Mouse (Mus musculus): ENCODE data around the gene Raver2.
A peak's percentile ranks its signal among the peaks of the same experiment; 100 is the strongest.

Gene Raver2

DNA sequence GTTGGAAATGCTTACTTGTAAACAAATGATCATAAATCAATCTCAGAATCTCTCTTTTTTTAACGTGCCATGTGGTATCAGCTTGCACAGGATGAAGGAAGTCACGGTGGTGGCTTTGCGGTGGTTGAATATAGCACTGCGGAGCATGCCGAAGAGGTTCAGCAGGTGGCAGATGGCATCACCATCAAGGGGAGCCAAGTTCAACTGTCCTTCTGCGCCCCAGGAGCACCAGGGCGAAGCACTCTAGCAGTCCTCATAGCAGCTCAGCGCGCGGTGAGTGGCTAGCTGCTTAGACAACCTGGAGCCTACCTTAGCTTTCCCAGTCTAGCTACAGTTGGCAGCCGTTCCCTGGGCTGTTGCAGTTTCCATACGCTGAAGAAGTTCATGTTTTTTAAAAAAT, 38.3 kb downstream of the Raver2 start:
- DNase-seq (ENCODE audit: low spot score), result no peak

DNA sequence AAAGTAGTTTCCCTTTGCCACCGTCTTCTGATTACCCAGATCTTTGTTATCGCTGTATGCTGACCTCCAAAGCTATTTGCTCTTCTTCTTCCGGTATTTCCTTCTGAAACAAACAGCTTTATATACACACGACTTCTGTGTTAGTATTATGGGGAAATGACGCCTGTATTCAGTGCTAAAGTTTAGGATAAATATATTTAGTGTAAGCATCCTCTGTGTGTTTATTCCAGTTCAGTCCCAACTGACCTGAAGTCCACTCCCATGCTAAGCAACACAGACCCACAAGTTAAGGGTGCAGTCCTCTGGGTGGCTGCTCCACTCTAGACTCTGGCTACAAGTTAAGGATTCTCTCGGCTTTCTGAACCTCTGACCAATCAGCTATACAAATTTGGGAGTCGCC, 52.2 kb downstream of the Raver2 start:
- DNase-seq (ENCODE audit: low spot score), result no peak

DNA sequence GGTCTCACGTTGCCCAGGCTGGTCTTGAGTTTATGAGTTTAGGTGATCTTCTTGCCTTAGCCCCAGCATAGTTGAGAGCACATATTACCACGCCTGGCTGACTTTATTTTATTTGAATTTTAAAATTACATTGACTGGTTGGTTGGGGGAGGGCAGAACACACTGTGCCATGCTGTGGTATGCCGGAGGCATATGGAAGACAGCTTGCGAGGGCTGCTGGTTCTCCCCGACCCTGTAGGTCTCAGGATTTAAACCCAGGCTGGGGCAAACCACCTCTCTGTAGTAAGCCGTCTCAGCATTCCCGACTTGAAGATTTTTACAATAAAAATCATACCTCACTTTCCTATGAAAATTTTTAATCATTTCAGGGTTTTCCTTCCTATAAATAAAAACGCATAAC, 66.2 kb downstream of the Raver2 start:
- DNase-seq (ENCODE audit: low spot score), result no peak

DNA sequence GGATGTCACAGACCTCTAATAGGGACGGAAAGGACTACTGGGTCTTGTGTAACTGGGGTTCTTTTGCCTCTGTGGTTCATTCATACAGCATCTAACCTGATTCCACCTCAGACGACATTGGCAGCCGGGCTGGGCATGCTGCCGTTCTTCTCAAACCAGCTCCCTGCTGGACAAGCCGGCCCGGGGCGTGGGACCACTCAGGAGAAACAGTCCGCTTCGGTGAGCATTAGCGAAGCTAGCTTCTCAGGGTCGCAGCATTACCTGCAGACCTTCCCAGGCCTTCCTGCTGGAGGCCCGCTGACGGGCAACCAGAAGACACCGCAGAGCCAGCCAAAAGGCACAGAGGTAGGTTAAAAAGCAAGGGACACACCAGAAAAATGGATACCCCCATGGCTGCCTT, 67.1 kb downstream of the Raver2 start:
- no peak for DNase-seq (ENCODE audit: low spot score)

DNA sequence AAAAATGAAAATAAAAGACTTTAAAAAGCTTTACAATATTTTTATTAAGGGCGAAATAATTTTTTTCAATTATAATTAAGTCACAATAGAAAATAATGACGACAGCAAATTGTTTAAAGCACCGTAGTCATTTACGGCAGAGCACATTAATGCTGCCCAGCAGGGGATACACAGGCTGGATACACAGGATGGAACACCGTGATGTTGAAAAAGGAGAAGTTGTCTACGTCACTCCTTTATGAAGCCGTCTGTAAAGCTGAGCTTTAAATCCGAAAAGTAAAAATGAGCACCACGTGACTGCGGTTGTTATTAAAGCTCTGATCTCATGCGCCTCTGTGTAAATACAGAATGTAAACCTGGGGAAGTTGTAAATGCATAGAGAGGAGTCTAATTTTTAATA, 69.2 kb downstream of the Raver2 start:
- no peak for DNase-seq (ENCODE audit: low spot score)

DNA sequence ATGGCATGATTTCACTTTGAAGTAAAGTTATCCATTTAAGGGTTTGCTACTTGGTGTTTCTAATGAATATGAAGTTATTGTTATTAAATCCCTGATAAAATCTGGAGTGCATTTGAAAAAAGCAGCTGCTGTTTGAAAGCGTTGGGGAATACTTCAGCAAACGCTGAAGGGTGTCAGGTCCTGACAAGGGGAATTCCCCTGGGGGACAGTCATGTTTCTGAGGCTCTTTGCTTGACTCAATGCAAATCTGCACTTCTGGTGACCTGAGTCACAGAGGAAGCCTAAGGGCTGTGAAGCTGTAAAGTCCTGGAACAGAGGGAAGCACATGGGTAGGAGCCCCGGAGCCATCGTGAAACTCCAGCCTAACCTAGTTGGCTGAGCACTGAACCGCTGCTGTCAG, 73.0 kb downstream of the Raver2 start:
- no peak for DNase-seq (ENCODE audit: low spot score)

DNA sequence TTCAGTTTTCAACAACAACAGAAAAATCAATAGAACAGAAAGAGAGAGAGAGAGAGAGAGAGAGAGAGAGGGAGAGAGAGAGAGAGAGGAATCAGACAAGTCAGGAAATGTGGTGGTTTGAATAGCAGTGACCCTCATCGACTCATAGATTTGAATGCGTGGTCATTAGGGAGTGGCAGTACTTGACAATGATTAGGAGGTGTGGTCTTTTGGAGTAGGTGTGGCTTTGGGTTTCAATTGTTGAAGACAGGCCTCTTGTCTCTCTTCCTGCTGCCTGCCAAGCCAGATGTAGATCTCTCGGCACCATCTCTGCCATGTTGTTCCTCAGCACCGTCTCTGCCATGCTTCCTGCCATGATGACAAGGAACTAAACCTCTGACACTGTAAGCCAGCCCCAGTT, 75.1 kb downstream of the Raver2 start:
- DNase-seq (ENCODE audit: low spot score), result no peak

DNA sequence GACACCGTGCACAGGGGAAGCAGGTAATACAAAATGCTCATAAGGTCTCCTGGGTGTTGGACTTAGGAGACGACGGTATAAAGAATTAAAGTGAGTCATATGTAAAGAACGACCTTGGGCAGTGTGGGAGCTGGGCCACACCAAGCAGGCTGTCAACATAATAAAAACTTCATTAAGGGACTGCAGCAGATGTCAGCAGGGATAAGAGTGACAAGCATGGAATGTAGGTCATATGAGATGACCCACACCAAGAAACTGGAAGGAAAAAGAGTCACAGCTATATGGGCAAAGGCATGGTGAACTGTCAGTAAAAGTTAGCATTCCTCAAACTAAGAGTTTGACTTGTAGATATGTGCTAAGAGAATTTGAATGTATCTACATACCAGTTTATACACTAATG, 75.6 kb downstream of the Raver2 start:
- no peak for DNase-seq (ENCODE audit: low spot score)

DNA sequence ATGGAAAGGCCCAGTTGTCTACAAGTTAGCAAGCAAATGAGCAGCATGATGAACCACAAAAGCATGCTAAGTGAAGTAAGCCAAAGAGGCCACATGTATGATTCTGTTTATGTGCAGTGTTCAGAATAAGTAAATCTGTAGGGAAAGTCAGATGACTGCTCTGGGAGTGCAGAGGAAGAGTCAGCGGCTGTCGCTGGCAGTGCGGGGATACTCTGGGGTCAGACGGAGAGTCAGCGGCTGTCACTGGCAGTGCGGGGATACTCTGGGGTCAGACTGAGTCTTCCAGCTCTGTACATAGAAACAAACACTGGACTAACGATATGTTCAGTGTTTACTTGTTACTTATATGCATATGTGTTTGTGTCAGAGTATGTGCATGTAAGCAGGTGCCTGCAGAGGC, 76.0 kb downstream of the Raver2 start:
- DNase-seq (ENCODE audit: low spot score), result no peak

DNA sequence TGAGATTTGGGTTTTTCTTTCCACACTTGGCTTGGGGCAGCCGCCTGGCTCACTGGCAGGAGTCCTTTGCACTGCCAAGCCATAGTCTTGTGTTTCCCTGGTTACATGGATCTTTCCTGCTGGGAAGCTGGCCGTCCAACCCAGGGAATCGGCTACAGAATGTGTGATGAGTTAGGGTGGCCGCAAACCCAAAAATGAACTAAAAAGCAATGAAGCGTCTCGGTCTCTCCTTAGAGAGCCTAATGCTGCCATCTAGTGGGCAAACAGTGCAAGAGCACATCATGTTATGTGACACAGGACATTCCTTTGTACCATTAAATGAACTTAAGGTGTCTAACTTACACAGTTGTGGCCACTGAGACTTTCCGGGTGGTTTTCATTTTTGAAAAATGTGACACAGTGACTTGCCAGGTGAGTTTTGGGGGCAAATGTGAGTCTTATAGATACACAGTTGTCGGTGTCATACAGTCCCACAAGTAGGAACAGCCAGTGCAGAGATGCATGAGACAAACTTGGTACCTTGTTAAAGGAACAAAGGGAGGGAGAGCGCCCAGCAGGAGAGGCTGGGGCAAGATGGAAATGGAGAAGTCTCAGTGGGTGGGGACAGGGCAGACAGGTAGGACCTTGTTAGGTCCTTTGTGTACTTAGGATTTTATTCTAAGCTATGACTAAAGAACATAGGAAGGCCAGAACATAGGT, 77.4 kb downstream of the Raver2 start:
- DNase-seq (ENCODE audit: low spot score), result peak; percentile 68

DNA sequence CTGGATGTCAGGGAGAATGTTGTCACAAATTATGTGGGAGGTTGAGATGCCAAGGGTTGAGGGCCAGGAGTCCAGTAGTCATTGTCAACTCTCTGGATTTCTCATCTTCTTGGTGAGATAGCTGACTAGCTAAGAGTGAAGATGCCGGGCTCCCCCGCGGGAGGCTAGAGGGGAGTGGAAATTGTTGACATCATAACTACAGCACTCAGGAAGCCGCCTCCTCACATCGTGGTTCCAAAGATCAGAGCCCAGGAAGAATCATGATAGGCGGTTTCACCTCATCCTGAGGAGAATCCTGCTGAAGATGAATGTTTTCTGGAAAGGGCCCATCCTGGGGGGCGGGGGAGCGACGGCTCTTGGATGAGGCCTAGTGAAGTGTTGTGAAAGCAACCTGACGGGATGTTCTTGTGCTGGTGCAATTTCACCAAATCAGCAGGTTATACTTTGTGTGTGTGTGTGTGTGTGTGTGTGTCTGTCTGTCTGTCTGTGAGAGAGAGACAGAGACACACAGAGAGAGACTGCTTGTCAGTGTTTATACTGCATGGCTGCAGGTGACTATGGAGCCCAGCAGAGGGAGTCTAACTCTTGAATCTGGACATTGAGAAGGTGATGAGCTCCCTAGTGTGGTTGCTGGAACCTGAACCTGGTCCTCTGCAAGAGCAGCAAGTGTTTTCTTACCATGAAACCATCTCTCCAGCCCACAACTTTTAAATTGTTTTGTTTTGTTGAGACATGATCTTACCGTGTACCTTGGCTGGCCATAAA, 78.3 kb downstream of the Raver2 start:
- DNase-seq (ENCODE audit: low spot score), result no peak

DNA sequence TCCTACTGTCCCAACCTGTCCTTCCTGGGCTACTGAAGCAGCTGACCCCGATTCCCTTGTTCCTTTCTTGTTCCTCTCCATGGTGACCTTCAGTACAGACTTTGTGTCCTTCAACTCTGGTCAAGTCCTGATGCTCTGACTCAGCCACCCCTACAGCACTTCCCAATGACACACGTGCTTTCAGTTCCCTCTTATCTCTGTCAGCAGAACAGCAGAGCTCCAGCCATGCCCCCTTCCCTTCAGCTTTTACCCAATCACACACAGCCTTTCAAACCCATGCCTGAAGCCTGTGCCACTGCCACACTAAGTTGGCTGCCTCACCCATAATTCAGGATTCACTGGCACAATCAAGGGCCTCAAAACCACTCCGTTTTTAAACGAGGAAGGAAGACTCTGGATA, 86.8 kb downstream of the Raver2 start:
- no peak for DNase-seq (ENCODE audit: low spot score)

DNA sequence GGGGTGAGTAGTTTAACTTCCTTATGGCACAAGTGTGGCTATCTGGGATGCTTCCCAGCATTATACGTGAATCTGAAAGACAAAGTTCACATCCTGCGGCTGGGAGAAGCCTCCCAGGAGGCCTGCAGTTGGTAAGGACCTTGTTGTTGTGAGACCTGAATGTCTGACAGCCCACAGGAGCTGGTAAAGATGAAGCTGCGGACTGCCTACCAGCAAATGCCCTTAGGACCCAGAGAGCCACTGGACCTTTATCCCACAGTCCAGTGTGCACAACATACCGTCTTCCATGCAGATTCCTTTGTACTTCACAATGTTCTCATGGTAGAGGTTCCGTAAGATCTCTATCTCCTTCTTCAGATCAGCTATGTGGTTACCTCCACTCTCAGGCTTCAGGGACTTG, 88.7 kb downstream of the Raver2 start:
- no peak for DNase-seq (ENCODE audit: low spot score)

DNA sequence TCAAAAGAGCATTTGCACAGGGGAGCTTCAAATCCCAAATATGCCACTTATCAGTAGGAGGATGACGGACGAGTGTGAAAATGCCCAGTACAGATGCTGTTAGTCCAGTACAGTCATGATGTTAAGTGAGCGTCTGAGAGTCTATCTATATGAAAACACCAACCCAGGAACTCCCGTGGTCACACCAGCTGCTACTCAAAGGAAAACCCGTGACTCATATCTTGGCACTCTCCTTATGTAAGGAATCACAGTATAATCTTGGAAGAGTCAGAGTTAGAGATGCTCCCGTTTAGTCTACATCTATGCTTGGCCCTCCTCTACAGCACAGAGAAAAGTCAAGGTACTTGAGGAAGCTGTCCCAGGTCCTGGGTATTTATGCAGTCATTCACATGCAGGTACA, 89.5 kb downstream of the Raver2 start:
- peak; percentile 48 for DNase-seq (ENCODE audit: low spot score)

DNA sequence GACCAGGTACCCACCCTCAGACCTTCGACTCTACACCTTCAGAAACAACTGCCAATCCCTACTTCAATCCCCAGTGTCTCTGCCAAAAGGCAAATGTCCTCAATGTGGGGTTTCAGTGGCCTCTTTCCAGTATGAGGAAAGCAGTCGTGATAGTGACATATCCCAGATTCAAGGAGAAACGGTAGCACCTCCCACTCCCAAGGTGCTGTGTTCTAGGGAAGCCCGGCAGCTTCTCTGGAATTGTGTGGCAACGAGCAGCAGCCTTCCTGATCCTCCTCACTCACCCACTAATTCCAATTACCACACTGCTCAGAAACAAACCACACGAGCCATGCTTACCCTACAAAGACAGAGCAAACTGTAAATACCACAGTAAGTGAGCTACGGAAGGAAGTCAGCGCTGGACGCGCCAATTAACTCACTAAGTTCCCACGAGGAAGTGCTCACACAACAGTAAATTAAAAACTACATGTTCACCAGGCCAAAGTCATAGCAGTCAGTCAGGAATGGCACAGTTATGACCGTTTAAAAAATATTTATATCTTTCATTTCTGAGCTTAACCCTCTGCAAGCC, 90.5 kb downstream of the Raver2 start:
- no peak for DNase-seq (ENCODE audit: low spot score)

DNA sequence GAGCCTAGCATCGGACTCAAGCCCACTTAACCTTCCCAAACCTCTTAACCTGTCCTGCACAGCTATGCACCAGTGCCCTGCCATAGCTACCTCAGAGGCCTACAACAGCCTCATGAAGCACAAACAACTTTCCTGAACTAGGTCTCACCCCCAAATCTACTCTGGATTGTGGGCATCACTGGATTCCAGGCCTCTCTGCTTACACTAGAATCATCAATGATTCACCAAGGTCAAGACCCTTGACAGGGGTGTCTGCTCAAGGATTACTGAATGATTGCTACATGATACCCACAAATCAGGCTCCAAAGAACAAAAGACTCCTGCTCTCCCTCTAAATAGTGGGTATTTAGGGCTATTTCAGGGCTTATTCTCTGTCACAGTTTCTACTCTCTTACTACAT, 92.0 kb downstream of the Raver2 start:
- no peak for DNase-seq (ENCODE audit: low spot score)

DNA sequence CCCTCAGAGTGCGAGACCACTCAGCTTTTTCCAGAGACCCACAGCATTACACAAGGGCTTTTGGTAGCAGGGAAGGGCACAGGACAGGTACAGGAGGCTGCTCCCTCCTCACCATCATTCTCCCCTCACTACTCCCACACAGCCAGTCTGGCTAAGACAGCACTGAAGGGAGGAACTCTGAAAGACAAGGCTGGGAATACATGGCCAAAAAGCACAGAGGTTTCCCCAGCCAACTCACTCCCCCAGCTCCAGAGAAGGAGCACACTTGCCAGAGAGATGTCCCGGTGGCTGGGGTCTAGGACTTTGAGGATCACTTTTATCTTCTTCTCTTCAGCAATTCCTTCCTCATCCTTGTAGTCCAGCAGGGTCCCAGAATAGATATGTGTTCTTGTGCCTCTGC, 95.4 kb downstream of the Raver2 start:
- DNase-seq (ENCODE audit: low spot score), result no peak

DNA sequence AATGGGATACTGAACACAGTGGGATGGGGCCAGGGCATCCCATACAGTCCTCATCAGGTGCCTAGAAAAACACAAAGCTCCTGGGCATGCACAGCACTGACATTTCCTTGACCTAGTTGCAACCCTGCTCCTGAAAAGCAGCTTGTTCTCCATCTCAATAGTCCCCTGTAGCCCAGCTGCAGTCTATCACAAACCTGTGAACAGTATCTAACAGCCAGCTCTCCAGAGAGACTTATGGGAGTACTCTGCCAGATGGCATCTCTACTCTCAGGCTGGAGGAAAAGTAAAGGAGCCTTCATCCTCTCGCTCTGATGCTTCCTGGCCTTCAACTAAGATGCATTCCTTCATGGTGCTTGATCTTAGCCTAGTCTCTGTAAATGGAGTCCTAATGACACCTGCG, 95.9 kb downstream of the Raver2 start:
- DNase-seq (ENCODE audit: low spot score), result no peak

DNA sequence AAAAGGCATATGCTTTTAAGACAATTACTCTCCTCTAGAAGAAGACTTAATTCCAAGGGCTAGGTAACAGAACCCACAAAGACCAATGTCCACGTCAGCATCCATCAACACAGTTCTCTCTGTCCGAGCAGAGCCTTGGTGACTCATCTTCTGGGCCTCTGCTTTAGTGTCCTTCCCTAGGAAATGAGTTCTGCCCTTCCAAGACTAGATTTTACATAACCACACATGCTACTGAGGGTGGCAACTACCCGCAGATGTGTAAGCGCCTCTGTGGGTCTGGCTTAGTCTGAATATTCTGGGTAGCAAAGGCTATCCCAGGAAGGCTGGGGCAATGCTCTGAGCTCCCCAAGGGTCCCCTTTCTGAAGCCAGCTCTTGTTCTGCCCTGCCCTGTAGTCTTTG, 97.0 kb downstream of the Raver2 start:
- DNase-seq (ENCODE audit: low spot score), result no peak

DNA sequence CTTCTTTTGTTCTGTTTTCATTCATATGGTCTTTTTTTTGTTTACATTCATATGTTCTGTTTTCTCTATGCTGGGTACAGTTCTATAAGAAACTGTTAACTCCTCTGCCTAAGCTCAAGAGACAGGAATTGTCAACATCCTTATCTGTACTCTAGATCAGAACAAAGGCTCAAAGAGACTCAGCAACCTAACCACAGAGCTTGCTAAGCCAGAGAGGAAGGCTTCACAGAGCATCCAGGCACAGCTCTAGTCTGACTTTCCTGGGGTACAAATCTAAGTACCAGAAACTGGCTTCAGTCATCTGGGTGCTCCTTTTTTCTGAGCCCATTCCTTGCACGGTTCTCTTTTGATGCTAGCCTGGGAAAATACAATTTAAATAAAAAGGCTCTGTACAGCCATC, 99.0 kb downstream of the Raver2 start:
- DNase-seq (ENCODE audit: low spot score), result no peak

DNA sequence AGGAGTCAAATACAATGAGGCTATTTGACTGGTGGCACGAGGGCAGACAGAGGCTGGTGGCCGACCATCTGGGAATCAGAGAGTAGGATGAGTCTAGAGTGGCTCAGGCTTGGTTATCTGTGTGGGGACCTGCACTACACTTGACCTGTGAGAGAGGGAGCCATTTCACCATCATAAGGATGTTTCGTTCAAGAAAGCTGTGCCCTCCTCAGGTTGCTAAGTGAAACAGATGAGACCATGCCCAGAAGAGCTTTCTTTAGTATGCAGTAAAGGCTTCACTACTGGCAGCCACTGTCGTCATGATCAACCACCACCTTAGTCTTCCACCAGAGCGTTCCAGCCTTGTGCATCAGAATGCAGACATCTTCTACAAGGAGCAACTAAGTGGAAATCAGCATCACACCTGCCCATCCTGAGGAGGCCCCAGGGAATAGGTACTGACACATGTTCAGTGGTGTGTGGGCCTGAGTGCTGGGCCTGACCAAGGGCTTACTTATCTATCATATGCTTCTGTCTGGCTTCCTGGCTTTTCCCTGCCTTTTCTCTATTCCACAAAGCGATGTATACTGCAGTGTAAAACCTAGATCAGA, 99.5 kb downstream of the Raver2 start:
- DNase-seq (ENCODE audit: low spot score), result peak; percentile 46

DNA sequence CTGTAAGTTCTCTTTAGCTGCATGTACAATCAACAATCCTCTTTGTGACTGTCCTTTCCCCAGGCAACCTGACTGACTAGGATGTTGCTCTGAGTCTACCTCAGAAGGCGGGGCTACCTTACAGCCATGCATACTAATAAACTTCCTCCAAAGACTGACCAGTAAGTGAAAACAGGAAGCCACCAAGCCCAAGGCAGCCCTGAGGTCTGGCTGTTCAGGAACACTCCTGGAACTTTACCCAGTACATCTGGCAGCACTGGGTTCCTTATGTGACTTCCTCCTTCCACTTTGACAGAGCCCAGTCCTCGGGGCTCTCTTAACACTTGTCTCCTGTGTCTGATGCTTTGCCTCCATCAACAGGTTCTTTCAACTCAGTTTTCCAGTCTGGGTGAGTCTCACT, 104.0 kb downstream of the Raver2 start:
- no peak for DNase-seq (ENCODE audit: low spot score)

DNA sequence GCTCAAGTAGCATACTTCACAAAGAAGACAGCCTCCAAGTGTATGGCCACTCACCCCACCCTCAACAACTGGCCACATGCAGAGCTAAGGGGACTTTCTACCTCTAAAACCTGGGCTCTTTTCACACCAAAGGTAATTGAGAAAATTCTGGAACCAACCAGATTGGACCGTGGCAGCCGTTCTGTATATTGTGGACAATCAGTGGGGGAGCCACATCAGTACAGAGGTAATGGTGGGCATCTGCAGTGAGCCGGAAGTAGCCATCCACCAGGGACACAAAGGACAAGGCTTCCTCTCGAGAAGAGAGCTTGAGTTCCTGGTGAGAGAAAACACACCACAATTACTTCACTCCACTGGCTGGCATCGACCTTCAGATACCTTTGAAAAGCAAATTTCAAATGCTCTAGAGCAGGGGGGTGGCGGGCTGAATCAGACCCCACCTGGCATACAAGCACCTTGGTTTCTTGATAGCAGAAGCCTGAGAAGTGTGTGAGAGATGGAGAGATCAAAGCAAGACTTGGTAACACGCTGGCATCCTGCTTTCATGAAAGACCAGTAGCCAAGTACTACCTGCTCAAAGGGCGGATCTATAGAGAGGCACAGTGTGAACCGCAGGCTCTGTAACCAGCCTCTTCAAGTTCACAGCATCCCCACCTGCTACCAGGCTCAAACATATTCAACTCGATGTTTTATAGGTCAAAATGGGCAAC, 106.3 kb downstream of the Raver2 start:
- DNase-seq (ENCODE audit: low spot score), result no peak
